Mouse (Mus musculus) myocyte (in vitro differentiated cells): ENCODE data around the gene Palld. TPM values are rescaled to one million over a fixed set of nuclear protein-coding genes. Genes with fewer than 3 reads are reported as not detected.

Source experiments
- H3K27me3 ChIP-seq: one replicate; pipeline ENCODE4 v1.6.1; 2011; ENCODE audit not compliant: control insufficient read depth, insufficient read depth, insufficient read length
- H3K36me3 ChIP-seq: one replicate; pipeline ENCODE4 v1.6.1; 2011; ENCODE audit not compliant: control insufficient read depth, insufficient read depth
- H3K4me2 ChIP-seq: one replicate; pipeline ENCODE4 v1.6.1; 2011; ENCODE audit warnings: low read depth, control low read depth
- H3K4me3 ChIP-seq: one replicate; pipeline ENCODE4 v1.5.1; 2011; ENCODE audit warnings: mild to moderate bottlenecking, control low read depth, moderate library complexity
- H3K79me2 ChIP-seq: one replicate; pipeline ENCODE4 v1.6.1; 2011; ENCODE audit not compliant: control insufficient read depth, insufficient read depth
- H3ac ChIP-seq: one replicate; pipeline ENCODE4 v1.6.1; 2011; ENCODE audit not compliant: control insufficient read depth, insufficient read length
- CEBPB ChIP-seq: IDR thresholded peaks from 2 replicates; pipeline ENCODE4 v1.6.1; 2011; ENCODE audit warnings: mild to moderate bottlenecking, moderate library complexity; ENCODE audit not compliant: poor library complexity, insufficient read depth, severe bottlenecking
- E2F4 ChIP-seq: IDR thresholded peaks from one replicate; pipeline ENCODE4 v1.6.1; 2011; ENCODE audit warnings: mild to moderate bottlenecking, control low read depth, moderate library complexity; ENCODE audit not compliant: insufficient read depth
- MAX ChIP-seq: IDR thresholded peaks from one replicate; pipeline ENCODE4 v1.6.1; 2011; ENCODE audit warnings: low read depth, mild to moderate bottlenecking, control low read depth
- MYOD1 ChIP-seq, 3 experiments: IDR thresholded peaks; one replicate each; pipeline ENCODE4 v1.6.1; 2011; ENCODE audit warnings: control low read depth in 2 of 3, low read depth in 2 of 3, mild to moderate bottlenecking in 2 of 3, moderate library complexity in 1 of 3; ENCODE audit not compliant: insufficient read length in 2 of 3, control insufficient read depth in 1 of 3
- MYOG ChIP-seq, 3 experiments: IDR thresholded peaks; one replicate each; pipeline ENCODE4 v1.6.1; 2011; ENCODE audit warnings: control low read depth in 2 of 3, low read depth in 2 of 3, mild to moderate bottlenecking in 2 of 3; ENCODE audit not compliant: insufficient read length in 2 of 3, control insufficient read depth in 1 of 3, insufficient read depth in 1 of 3
- POLR2A ChIP-seq: IDR thresholded peaks from one replicate; pipeline ENCODE4 v1.6.1; 2011; ENCODE audit warnings: low read depth, mild to moderate bottlenecking, control low read depth, moderate library complexity; ENCODE audit not compliant: insufficient read length
- POLR2AphosphoS2 ChIP-seq: IDR thresholded peaks from one replicate; pipeline ENCODE4 v1.6.1; 2011; ENCODE audit warnings: low read depth, control low read depth; ENCODE audit not compliant: insufficient read length
- REST ChIP-seq: IDR thresholded peaks from one replicate; pipeline ENCODE4 v1.6.1; 2011; ENCODE audit warnings: mild to moderate bottlenecking, control low read depth, moderate library complexity; ENCODE audit not compliant: insufficient read depth, insufficient read length
- SRF ChIP-seq: IDR thresholded peaks from one replicate; pipeline ENCODE4 v1.6.1; 2011; ENCODE audit warnings: low read depth; ENCODE audit not compliant: control insufficient read depth, insufficient read length
- TCF12 ChIP-seq: IDR thresholded peaks from one replicate; pipeline ENCODE4 v1.6.1; 2011; ENCODE audit warnings: mild to moderate bottlenecking, control low read depth; ENCODE audit not compliant: poor library complexity, insufficient read depth, severe bottlenecking
- TCF3 ChIP-seq: IDR thresholded peaks from one replicate; pipeline ENCODE4 v1.6.1; 2011; ENCODE audit warnings: low read depth, control low read depth; ENCODE audit not compliant: insufficient read length
- USF1 ChIP-seq: IDR thresholded peaks from one replicate; pipeline ENCODE4 v1.6.1; 2011; ENCODE audit warnings: low read depth, mild to moderate bottlenecking, control low read depth, moderate library complexity
- polyA plus RNA-seq: library from polyadenylated mRNA; unstranded; fragments of >200 nt; fragmentation: generic; extraction: Trizol; gene quantifications from one replicate; pipeline ENCODE4 v1.2.1, GENCODE M21; 2012; ENCODE audit warnings: missing spikeins

Gene Palld
- polyA plus RNA-seq, 1 experiment = 52.4 TPM

DNA sequence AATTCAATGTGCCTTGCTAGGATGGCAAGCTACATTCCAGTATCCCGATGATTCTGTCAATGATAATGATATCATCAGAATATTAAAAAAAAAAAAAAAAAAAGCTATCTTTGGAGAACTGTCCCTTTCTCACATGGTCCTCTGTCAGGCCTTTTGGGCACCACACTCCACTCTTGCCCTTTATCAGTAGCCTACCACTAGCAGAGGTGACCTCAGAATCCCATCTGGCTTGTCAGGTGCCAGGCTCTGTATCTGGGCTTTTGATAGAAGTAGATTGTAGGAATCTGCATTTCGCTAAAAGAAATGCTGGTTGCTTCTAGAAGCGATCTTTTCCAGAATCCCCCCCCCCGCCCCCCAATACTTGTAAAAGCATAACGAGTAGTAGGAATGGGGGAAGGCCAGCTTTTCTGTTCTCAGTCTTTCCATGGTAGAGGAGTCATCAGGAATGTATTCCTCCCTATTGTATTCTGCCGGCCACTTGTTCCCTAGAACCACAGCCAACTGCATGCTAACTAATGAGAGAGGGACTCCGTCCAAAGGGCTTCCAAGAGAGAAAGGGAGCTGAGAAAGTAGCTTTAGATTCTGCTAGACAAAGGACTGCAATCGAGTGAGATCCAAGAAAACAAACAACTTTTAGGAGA lies 143.7 kb downstream of the Palld start:
- Histone ChIP-seq H3K36me3 (no peaks in the 10 kb centered on the region), H3ac (no peak overlapping the region), H3K4me3 (peak overlapping the region; percentile 30), H3K79me2 (no peaks in the 10 kb centered on the region), H3K27me3 (no peaks in the 10 kb centered on the region), H3K4me2 (peak overlapping the region; percentile 92)
- TF ChIP-seq MYOG (IDR thresholded peaks at IDR 0.05; ENCODE audit: control insufficient read depth in 1 of 3, insufficient read depth in 1 of 3, insufficient read length in 2 of 3, low read depth in 2 of 3) (no peak), TCF12 (no peak), USF1 (no peak), MAX (no peak), SRF (no peak), REST (no peak), TCF3 (no peak), POLR2A (no peak), POLR2AphosphoS2 (no peak), E2F4 (no peak), CEBPB (no peak), MYOD1 (IDR thresholded peaks at IDR 0.05; ENCODE audit: control insufficient read depth in 1 of 3, insufficient read length in 2 of 3, low read depth in 2 of 3) (no peak)

DNA sequence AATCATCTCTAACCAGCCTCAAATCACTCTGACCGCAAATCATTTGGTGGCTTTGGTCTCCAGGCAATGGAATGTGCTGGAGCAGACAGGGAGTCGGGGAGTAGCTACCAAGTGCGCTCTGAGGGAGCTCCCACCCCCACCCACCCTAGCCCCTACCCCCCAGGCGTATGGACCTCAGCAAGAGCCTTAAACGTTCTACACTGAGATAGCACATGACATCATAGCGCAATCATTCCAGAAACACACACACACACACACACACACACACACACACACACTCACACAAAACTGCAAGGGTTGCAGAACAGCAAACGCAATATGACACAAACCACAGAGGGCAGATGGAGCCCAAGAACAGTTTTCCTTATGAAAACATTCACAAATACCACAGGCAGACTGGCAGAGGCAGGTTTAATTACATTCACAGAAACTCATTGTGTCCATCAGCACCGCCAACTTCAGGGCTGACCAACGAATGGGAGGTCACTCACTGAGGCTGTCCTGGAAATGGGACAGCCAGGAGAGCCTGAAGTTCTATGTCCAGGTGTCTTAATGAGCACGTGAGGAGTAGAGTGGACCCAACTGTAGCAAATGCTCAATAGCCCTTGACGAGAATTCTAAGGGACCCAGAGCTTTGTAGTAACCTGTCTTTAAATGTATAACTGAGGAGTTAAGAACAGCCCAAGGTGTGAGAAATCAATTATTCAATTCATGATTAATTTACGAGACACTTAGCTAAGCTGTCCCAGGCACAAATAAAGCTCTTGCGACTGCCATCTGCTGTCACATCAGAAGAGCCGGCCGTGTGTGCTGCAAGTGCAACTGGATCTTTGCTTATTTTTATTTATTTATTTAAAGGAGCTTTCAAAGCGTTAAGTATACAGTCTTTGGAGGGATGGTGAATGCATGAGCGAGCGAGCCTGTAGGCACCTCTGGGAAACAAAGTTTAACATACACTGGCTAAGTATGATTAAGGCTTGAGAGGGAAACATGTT lies 145.2 kb downstream of the Palld start:
- Histone ChIP-seq H3ac (no peak overlapping the region), H3K36me3 (no peaks in the 10 kb centered on the region), H3K27me3 (no peaks in the 10 kb centered on the region), H3K4me2 (peak overlapping the region; percentile 92), H3K4me3 (no peak overlapping the region), H3K79me2 (no peaks in the 10 kb centered on the region)
- TF ChIP-seq SRF (no peak), CEBPB (peak; percentile 72), TCF12 (peak; percentile 66), POLR2AphosphoS2 (no peak), MYOD1 (IDR thresholded peaks at IDR 0.05; ENCODE audit: control insufficient read depth in 1 of 3, insufficient read length in 2 of 3, low read depth in 2 of 3) (peak; percentile 60 to 88 (median 84)), MYOG (IDR thresholded peaks at IDR 0.05; ENCODE audit: control insufficient read depth in 1 of 3, insufficient read depth in 1 of 3, insufficient read length in 2 of 3, low read depth in 2 of 3) (peak in 1 of 3 experiments; percentile 21), MAX (peak; percentile 9), E2F4 (no peak), REST (no peak), TCF3 (peak; percentile 1), USF1 (no peak), POLR2A (no peak)

DNA sequence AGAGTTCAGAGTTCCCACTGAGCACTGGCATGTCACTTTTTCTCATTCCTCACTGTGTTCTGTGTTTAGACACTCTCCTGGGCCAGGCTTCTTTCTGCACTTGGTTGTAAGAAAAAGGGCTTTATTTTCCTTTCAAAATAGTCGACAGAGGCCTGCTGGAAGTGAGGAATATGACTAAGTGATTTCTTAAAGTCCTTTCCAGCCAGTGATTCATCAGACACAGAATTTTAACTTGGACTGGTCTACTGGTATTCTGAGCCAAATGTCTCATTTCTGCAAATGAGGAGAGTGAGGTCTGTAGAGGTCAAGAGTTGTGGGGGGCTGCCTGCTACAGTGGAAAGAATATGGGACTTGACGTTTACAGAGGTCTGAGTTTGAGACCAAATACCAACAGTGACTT lies 147.3 kb downstream of the Palld start:
- Histone ChIP-seq H3K27me3 (no peaks in the 10 kb centered on the region), H3K4me3 (no peak overlapping the region), H3K4me2 (peak overlapping the region; percentile 51), H3K79me2 (no peaks in the 10 kb centered on the region), H3K36me3 (no peaks in the 10 kb centered on the region), H3ac (no peak overlapping the region)
- TF ChIP-seq MYOG (IDR thresholded peaks at IDR 0.05; ENCODE audit: control insufficient read depth in 1 of 3, insufficient read depth in 1 of 3, insufficient read length in 2 of 3, low read depth in 2 of 3) (no peak), E2F4 (no peak), TCF12 (no peak), POLR2AphosphoS2 (no peak), SRF (no peak), POLR2A (no peak), TCF3 (no peak), MAX (no peak), MYOD1 (IDR thresholded peaks at IDR 0.05; ENCODE audit: control insufficient read depth in 1 of 3, insufficient read length in 2 of 3, low read depth in 2 of 3) (no peak), REST (no peak), CEBPB (no peak), USF1 (no peak)

DNA sequence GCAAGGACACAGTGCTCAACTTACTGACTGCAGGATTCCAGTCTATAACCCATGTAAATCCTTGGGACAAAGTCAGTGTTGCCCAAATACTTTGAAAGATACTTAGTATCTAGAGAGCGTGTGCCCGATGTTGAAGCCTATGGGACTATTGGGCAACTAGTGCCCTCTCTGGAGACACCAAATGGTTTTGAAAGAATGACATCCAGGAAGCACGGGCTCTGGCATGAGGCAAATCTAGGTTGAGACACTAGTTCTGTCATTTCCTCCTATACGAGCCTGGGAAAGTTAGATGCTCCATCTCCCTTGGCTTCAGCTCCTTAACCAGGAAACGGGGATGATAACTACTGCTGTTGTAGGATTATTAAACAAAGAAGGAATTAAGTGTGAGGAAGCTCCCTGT lies 155.4 kb downstream of the Palld start:
- peaks cover 4% of the 10 kb centered on the region for H3K79me2 ChIP-seq
- no peaks in the 10 kb centered on the region for H3K36me3 ChIP-seq
- TF ChIP-seq TCF12 (no peak), SRF (no peak), TCF3 (no peak), MYOG (IDR thresholded peaks at IDR 0.05; ENCODE audit: control insufficient read depth in 1 of 3, insufficient read depth in 1 of 3, insufficient read length in 2 of 3, low read depth in 2 of 3) (no peak), REST (no peak), CEBPB (no peak), E2F4 (no peak), POLR2AphosphoS2 (no peak), MAX (no peak), USF1 (no peak), POLR2A (no peak)
- H3K4me3 ChIP-seq = no peak overlapping the region
- no peaks in the 10 kb centered on the region for H3K27me3 ChIP-seq
- H3K4me2 ChIP-seq = no peak overlapping the region
- H3ac ChIP-seq = no peak overlapping the region
